Mouse (Mus musculus): ENCODE measurements around the gene Ppm1h. TPM values are rescaled to one million over a fixed set of nuclear protein-coding genes. Genes with fewer than 3 reads are reported as not detected.
A peak's percentile ranks its signal among the peaks of the same experiment; 100 is the strongest.

Ppm1h gene
- total and polyA plus RNA-seq, 2 experiments from 2014 or later: 50.3 to 60.2 TPM

DNA sequence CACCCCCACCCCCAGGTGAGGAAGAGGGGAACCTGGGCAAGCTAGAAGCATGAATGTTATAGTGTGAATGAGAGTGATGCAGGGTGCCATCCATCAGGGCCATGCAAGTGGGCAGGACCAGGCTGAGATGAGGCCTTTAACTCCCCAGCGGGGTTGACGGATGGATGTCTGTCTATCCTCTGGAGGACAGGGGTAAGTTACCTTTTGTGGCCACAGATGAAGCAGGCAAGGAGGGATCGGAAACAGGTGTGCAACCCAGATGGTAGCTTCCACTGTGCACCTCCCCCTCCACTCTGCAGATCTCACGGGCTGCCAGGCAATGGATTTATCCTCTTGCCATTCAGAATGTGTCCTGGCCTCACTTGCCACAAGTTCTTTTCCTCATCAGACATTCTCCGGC, 222.8 kb downstream of the Ppm1h start:
- ATAC-seq (no peak), DNase-seq (ENCODE audit: low spot score) (no peak)
- no peak for TF ChIP-seq CTCF (IDR thresholded peaks at IDR 0.05; ENCODE audit: low read depth)
- H3K4me1 ChIP-seq (ENCODE audit: insufficient read depth, low read length): 0 out of 2 replicates have a peak, but pooled peaks cover 4% of the 10 kb centered on the region
- H3K36me3 ChIP-seq (ENCODE audit: insufficient read depth, low read length): peaks cover 4% of the 10 kb centered on the region; the same call in 1 of the 2 replicates
- no peak overlapping the region for H3K9ac ChIP-seq (replicated peaks; ENCODE audit: low read length)
- H3K27me3 ChIP-seq (ENCODE audit: insufficient read depth, low read length): no peaks in the 10 kb centered on the region
- H3K27ac ChIP-seq: no peak overlapping the region
- H3K4me3 ChIP-seq (ENCODE audit: low read length): no peak overlapping the region
- WGBS: 77% methylated on average over 5 of the region's 5 CpGs
- no peaks in the 10 kb centered on the region for H3K9me3 ChIP-seq (ENCODE audit: low read length)
- no peak overlapping the region for H3K4me2 ChIP-seq (ENCODE audit: low read depth, low read length)

- H3K27me3 ChIP-seq (ENCODE audit: insufficient read depth, low read length): no peaks in the 10 kb centered on the region
- no peak overlapping the region for H3K9ac ChIP-seq (replicated peaks; ENCODE audit: low read length)
- H3K4me1 ChIP-seq (ENCODE audit: insufficient read depth, low read length): peaks cover 12% of the 10 kb centered on the region; the same call in 1 of the 2 replicates
- no peak overlapping the region for H3K4me2 ChIP-seq (ENCODE audit: low read depth, low read length)
- DNase-seq (ENCODE audit: low spot score) (no peak), ATAC-seq (no peak)
- no peak for TF ChIP-seq CTCF (IDR thresholded peaks at IDR 0.05; ENCODE audit: low read depth)
- H3K9me3 ChIP-seq (ENCODE audit: low read length): no peaks in the 10 kb centered on the region
- peaks cover 1% of the 10 kb centered on the region; the same call in 1 of the 2 replicates for H3K36me3 ChIP-seq (ENCODE audit: insufficient read depth, low read length)
- WGBS: 89% methylated on average over 9 of the region's 9 CpGs
- no peak overlapping the region for H3K4me3 ChIP-seq (ENCODE audit: low read length)
- H3K27ac ChIP-seq: no peak overlapping the region
Observed at GRCm38 (mm10) chr10:122909406-122910032, 231.0 kb downstream of the Ppm1h start.

DNA sequence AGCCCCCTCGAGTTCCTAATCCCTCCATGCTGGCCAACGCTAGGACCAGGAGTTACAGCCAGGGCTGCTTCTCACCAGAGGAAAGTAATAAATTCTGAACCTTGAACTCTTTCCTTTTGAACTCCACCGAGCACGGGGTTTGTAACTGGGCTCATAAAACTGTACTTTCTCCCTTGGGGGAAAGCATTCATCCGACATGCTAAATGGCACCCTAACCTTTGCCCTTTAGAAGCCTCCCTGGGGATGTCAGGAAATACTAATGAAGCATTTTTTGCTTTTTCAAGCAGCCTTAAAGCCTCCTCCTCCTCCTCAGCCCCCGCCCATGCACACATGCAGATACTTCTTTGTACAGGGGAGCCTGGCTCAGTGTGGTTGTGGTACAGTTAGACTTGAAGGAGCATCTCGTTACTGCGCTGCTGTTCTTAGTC, 232.2 kb downstream of the Ppm1h start:
- no peak overlapping the region for H3K4me3 ChIP-seq (ENCODE audit: low read length)
- H3K27me3 ChIP-seq (ENCODE audit: insufficient read depth, low read length): no peaks in the 10 kb centered on the region
- H3K36me3 ChIP-seq (ENCODE audit: insufficient read depth, low read length): no peaks in the 10 kb centered on the region; the same call in 1 of the 2 replicates
- ATAC-seq (no peak), DNase-seq (ENCODE audit: low spot score) (no peak)
- H3K9me3 ChIP-seq (ENCODE audit: low read length): no peaks in the 10 kb centered on the region
- no peak overlapping the region; the same call in 1 of the 2 replicates for H3K27ac ChIP-seq
- H3K4me1 ChIP-seq (ENCODE audit: insufficient read depth, low read length): peaks cover 12% of the 10 kb centered on the region; the same call in 1 of the 2 replicates
- 69% methylated on average over 8 of the region's 8 CpGs for WGBS
- H3K4me2 ChIP-seq (ENCODE audit: low read depth, low read length): no peak overlapping the region
- TF ChIP-seq CTCF (IDR thresholded peaks at IDR 0.05; ENCODE audit: low read depth): no peak
- no peak overlapping the region for H3K9ac ChIP-seq (replicated peaks; ENCODE audit: low read length)

DNA sequence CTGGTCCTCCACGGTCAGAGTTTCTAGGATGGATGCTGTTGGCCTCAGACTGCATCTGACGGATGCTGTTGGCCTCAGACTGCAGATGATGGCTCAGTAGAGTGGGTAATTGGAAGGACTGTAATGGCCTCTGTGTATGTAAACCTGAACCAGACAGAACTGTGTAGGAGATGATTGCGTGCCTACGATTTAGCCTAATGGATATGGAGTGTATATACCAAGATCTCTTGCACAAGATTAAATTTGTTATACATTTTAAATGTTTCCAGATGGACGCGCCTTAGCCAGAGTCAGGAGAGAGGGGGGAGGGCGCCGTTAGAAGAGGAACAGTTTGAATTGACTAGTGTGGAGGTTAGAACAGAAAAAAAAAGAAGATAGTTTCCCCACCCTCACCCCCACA, 233.1 kb downstream of the Ppm1h start:
- no peak for DNase-seq (ENCODE audit: low spot score)
- Histone ChIP-seq H3K9ac (replicated peaks; ENCODE audit: low read length) (no peak overlapping the region; the same call in 1 of the 2 replicates), H3K9me3 (ENCODE audit: low read length) (no peaks in the 10 kb centered on the region), H3K36me3 (ENCODE audit: insufficient read depth, low read length) (no peaks in the 10 kb centered on the region), H3K27ac (peak overlapping the region; percentile 82; the same call in 1 of the 2 replicates), H3K4me1 (ENCODE audit: insufficient read depth, low read length) (peaks cover 12% of the 10 kb centered on the region; the same call in 1 of the 2 replicates), H3K4me2 (ENCODE audit: low read depth, low read length) (0 out of 2 replicates have a peak overlapping the region, but pooled peaks have one; percentile 31), H3K4me3 (ENCODE audit: low read length) (no peak overlapping the region), H3K27me3 (ENCODE audit: insufficient read depth, low read length) (no peaks in the 10 kb centered on the region)
- TF ChIP-seq CTCF (IDR thresholded peaks at IDR 0.05; ENCODE audit: low read depth): no peak
- ATAC-seq: no peak
- WGBS: 65% methylated on average over 8 of the region's 8 CpGs

DNA sequence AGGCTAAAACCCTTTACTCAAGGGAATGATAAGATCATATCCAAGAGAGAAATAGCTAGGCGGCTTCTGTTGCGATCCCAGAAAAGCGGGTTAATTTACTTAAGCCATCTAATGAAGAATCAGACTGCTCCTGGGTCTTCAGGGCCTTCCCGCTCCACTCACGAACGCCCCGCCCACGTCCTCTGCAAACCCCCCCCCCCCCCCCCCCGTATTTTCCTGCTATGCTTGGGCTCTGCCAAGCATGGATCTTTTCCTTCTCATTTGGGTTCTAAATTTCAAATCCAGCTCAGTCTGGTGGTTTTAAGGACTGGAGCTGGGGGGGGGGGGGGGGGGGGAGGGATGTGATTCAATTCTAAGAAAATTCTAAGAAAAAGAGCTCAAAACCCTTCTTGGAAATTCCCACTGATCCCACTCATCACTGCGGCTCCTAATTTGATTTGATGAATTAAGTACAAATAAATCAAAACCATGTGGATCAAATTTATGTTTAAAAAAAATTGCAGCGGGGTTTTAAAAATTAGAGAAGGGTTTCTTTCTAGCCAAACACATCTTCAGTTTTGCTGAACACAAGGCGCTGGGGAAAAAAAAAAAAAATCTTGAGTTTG, 233.6 kb downstream of the Ppm1h start:
- Histone ChIP-seq H3K9ac (replicated peaks; ENCODE audit: low read length) (peak overlapping the region; percentile 38; the same call in 1 of the 2 replicates), H3K4me1 (ENCODE audit: insufficient read depth, low read length) (peaks cover 12% of the 10 kb centered on the region; the same call in 1 of the 2 replicates), H3K27ac (peak overlapping the region; percentile 82; the same call in 1 of the 2 replicates), H3K4me2 (ENCODE audit: low read depth, low read length) (peak overlapping the region; percentile 31; the same call in 1 of the 2 replicates), H3K9me3 (ENCODE audit: low read length) (no peaks in the 10 kb centered on the region), H3K4me3 (ENCODE audit: low read length) (no peak overlapping the region), H3K36me3 (ENCODE audit: insufficient read depth, low read length) (no peaks in the 10 kb centered on the region), H3K27me3 (ENCODE audit: insufficient read depth, low read length) (no peaks in the 10 kb centered on the region)
- DNase-seq (ENCODE audit: low spot score): no peak
- 41% methylated on average over 11 of the region's 12 CpGs for WGBS
- no peak for ATAC-seq
- TF ChIP-seq CTCF (IDR thresholded peaks at IDR 0.05; ENCODE audit: low read depth): no peak

GRCm38 (mm10) chr10:122912701-122913368, 234.3 kb downstream of the Ppm1h start:
- peak overlapping the region; percentile 41; the same call in 1 of the 2 replicates for H3K9ac ChIP-seq (replicated peaks; ENCODE audit: low read length)
- H3K27me3 ChIP-seq (ENCODE audit: insufficient read depth, low read length): no peaks in the 10 kb centered on the region
- H3K27ac ChIP-seq: peak overlapping the region; percentile 82
- H3K4me2 ChIP-seq (ENCODE audit: low read depth, low read length): peak overlapping the region; percentile 31; the same call in 1 of the 2 replicates
- 20% methylated on average over 19 of the region's 19 CpGs for WGBS
- peak; percentile 92 for ATAC-seq
- H3K36me3 ChIP-seq (ENCODE audit: insufficient read depth, low read length): no peaks in the 10 kb centered on the region
- H3K4me3 ChIP-seq (ENCODE audit: low read length): no peak overlapping the region
- no peak for TF ChIP-seq CTCF (IDR thresholded peaks at IDR 0.05; ENCODE audit: low read depth)
- H3K9me3 ChIP-seq (ENCODE audit: low read length): no peaks in the 10 kb centered on the region
- DNase-seq (ENCODE audit: low spot score): peak; percentile 73
- H3K4me1 ChIP-seq (ENCODE audit: insufficient read depth, low read length): peaks cover 12% of the 10 kb centered on the region; the same call in 1 of the 2 replicates

Data from hindbrain, postnatal 0 days (tissue).